24 mouse cellular contexts compared by ENCODE assay signal in genomic region chr8:70467907-70468306, GRCm38 (mm10). TPM values are rescaled to one million over a fixed set of nuclear protein-coding genes. Genes with fewer than 3 reads are reported as not detected.
DNase-seq lines count a peak whose midpoint lies in the region; ATAC-seq and TF ChIP-seq lines count a peak whose summit lies in the region.
"Had no signal": no experiment of that assay in that cellular context is flagged by ENCODE, and none has a peak within 500 bp of the region (broad histone marks: within the 10 kb centered on the region; RNA-seq: fewer than 3 reads in every experiment).

No protein-coding gene starts in this region.

- H3K4me3 ChIP-seq in gastrocnemius, adult 2 months, result peak overlapping the region; percentile 58
- no peak overlapping the region for H3K4me3 ChIP-seq in heart, embryonic 11.5 days (ENCODE audit: low read depth, low read length)
- H3K4me3 ChIP-seq in layer of hippocampus, adult 2 months, result no peak overlapping the region
- no peak overlapping the region for H3K4me3 ChIP-seq in lung, embryonic 16.5 days (ENCODE audit: low read length)
- no peak overlapping the region for H3K4me3 ChIP-seq in lung, postnatal 0 days (ENCODE audit: low read depth, low read length)
- H3K4me3 ChIP-seq: embryonic facial prominence, embryonic 12.5 days; forebrain, embryonic 12.5 days; hindbrain, embryonic 12.5 days had no signal

- no peak overlapping the region for H3K4me2 ChIP-seq in heart, embryonic 11.5 days
- H3K4me2 ChIP-seq in lung, embryonic 16.5 days (ENCODE audit: low read depth, low read length), result no peak overlapping the region
- H3K4me2 ChIP-seq in lung, postnatal 0 days (replicated peaks; ENCODE audit: low read depth, low read length), result no peak overlapping the region
- H3K4me2 ChIP-seq: embryonic facial prominence, embryonic 12.5 days; forebrain, embryonic 12.5 days; hindbrain, embryonic 12.5 days had no signal

- no peak overlapping the region for H3K9ac ChIP-seq in heart, embryonic 11.5 days (ENCODE audit: low read depth, low read length)
- peak overlapping the region; percentile 33; the same call in 1 of the 2 replicates for H3K9ac ChIP-seq in lung, embryonic 16.5 days (ENCODE audit: low read length)
- no peak overlapping the region for H3K9ac ChIP-seq in lung, postnatal 0 days (replicated peaks; ENCODE audit: low read depth)
- H3K9ac ChIP-seq: embryonic facial prominence, embryonic 12.5 days; forebrain, embryonic 12.5 days; hindbrain, embryonic 12.5 days had no signal

- TF ChIP-seq CTCF in gastrocnemius, adult 2 months (IDR thresholded peaks at IDR 0.05), result no peak
- TF ChIP-seq CTCF in layer of hippocampus, adult 2 months (conservative IDR thresholded peaks at IDR 0.05), result no peak
- TF ChIP-seq CTCF in lung, postnatal 0 days (IDR thresholded peaks at IDR 0.05), result no peak

- peak overlapping the region; percentile 79 for H3K27ac ChIP-seq in gastrocnemius, adult 2 months
- no peak overlapping the region for H3K27ac ChIP-seq in heart, embryonic 11.5 days (ENCODE audit: low read depth, low read length)
- H3K27ac ChIP-seq in layer of hippocampus, adult 2 months, result peak overlapping the region; percentile 93; the same call in 1 of the 2 replicates
- H3K27ac ChIP-seq in lung, embryonic 16.5 days (ENCODE audit: low read length), result no peak overlapping the region
- no peak overlapping the region for H3K27ac ChIP-seq in lung, postnatal 0 days (ENCODE audit: low read length)
- H3K27ac ChIP-seq: forebrain, embryonic 12.5 days; hindbrain, embryonic 12.5 days had no signal

- H3K9me3 ChIP-seq in heart, embryonic 11.5 days (replicated peaks; ENCODE audit: control insufficient read depth, low read length), result no peaks in the 10 kb centered on the region
- H3K9me3 ChIP-seq in lung, embryonic 16.5 days (ENCODE audit: control insufficient read depth, low read length), result no peaks in the 10 kb centered on the region
- H3K9me3 ChIP-seq in lung, postnatal 0 days (ENCODE audit: low read length), result no peaks in the 10 kb centered on the region
- H3K9me3 ChIP-seq: embryonic facial prominence, embryonic 12.5 days; forebrain, embryonic 12.5 days; hindbrain, embryonic 12.5 days had no signal

- H3K27me3 ChIP-seq in heart, embryonic 11.5 days (ENCODE audit: control insufficient read depth, insufficient read depth, low read length), result no peaks in the 10 kb centered on the region
- no peaks in the 10 kb centered on the region for H3K27me3 ChIP-seq in lung, embryonic 16.5 days (ENCODE audit: control insufficient read depth, insufficient read depth, low read depth, low read length)
- H3K27me3 ChIP-seq in lung, postnatal 0 days (replicated peaks; ENCODE audit: insufficient read depth, low read length), result no peaks in the 10 kb centered on the region
- H3K27me3 ChIP-seq: embryonic facial prominence, embryonic 12.5 days; forebrain, embryonic 12.5 days; hindbrain, embryonic 12.5 days had no signal

- peak; percentile 58 for DNase-seq in gastrocnemius, adult 2 months
- DNase-seq in gastrocnemius, postnatal 4 days (ENCODE audit: low spot score in 2 of 2), result no peak
- DNase-seq in heart, adult 9 months (ENCODE audit: low spot score in 2 of 2), result no peak
- DNase-seq in layer of hippocampus, adult 2 months (ENCODE audit: low spot score in 2 of 2), result no peak
- no peak for DNase-seq in layer of hippocampus, adult 9-11 months
- DNase-seq in lung, postnatal 0 days (ENCODE audit: low spot score), result no peak
- DNase-seq: adrenal gland, postnatal 10 days; cerebellum, adult 11 months; cerebellum, adult 8-10 months; cerebellum, postnatal 14 days; embryo, embryonic 11 days; heart, postnatal 4 days had no signal

- H3K36me3 ChIP-seq in heart, embryonic 11.5 days (ENCODE audit: control insufficient read depth, insufficient read depth, low read length), result no peaks in the 10 kb centered on the region
- peaks cover 7% of the 10 kb centered on the region; the same call in 1 of the 2 replicates for H3K36me3 ChIP-seq in lung, embryonic 16.5 days (ENCODE audit: control insufficient read depth, insufficient read depth, low read length)
- no peaks in the 10 kb centered on the region for H3K36me3 ChIP-seq in lung, postnatal 0 days (ENCODE audit: insufficient read depth, low read length)
- H3K36me3 ChIP-seq: forebrain, embryonic 12.5 days had no signal

- no peak for TF ChIP-seq EP300 in lung, postnatal 0 days (IDR thresholded peaks at IDR 0.05)

- ATAC-seq in heart, embryonic 11.5 days (replicated peaks; ENCODE audit: insufficient number of reproducible peaks, low FRiP score, low TSS enrichment), result peak; percentile 20; the same call in 1 of the 2 replicates
- no peak for ATAC-seq in lung, embryonic 16.5 days (ENCODE audit: low read depth)
- ATAC-seq in lung, postnatal 0 days, result no peak
- ATAC-seq: forebrain, embryonic 16.5 days; hindbrain, embryonic 16.5 days; inflammation-experienced regulatory T-cells, adult 6 months had no signal

- WGBS in heart, embryonic 11.5 days (ENCODE audit: insufficient replicate concordance), result 50% methylated on average over 1 of the region's 1 CpGs
- 36% methylated on average over 1 of the region's 1 CpGs for WGBS in lung, embryonic 16.5 days
- 16% methylated on average over 1 of the region's 1 CpGs for WGBS in lung, postnatal 0 days

- peaks cover 42% of the 10 kb centered on the region for H3K4me1 ChIP-seq in heart, embryonic 11.5 days (ENCODE audit: control insufficient read depth, insufficient read depth, low read length)
- H3K4me1 ChIP-seq in lung, embryonic 16.5 days (replicated peaks; ENCODE audit: control insufficient read depth, insufficient read depth, low read length), result peaks cover 34% of the 10 kb centered on the region
- H3K4me1 ChIP-seq in lung, postnatal 0 days (ENCODE audit: insufficient read depth, low read depth, low read length), result peaks cover 18% of the 10 kb centered on the region; the same call in 1 of the 2 replicates

- intact Hi-C loops in gastrocnemius, adult 2 months (cut with DNase I), result no loop called here

RNA-seq across cellular contexts. Expression of gene Klhl26, which starts 8.9 kb away (rescaled TPM):
- 1 to 10 TPM; 6.7 to 8.5 TPM for total RNA-seq in gastrocnemius, adult 2 months (2021)
- 1 to 10 TPM; 8.1 to 10.0 TPM for total RNA-seq in gastrocnemius, postnatal 4 days (2021)
- 9.2 and 10.1 TPM in 2 replicates for polyA plus RNA-seq in heart, embryonic 11.5 days (2014; fragmentation: Nextera tagmentation; extraction: Ambion mirVana)
- 10 to 100 TPM; 56.8 to 60.2 TPM for total RNA-seq in layer of hippocampus, adult 2 months (2021)
- 28.8 and 29.4 TPM in 2 replicates for polyA plus RNA-seq in lung, embryonic 16.5 days (2015; fragmentation: Nextera tagmentation; extraction: Ambion mirVana)
- 19.0 and 21.6 TPM in 2 replicates for polyA plus RNA-seq in lung, postnatal 0 days (2015; fragmentation: Nextera tagmentation; extraction: Ambion mirVana)

RNA-seq across cellular contexts. Expression of gene Tmem59l, which starts 19.3 kb away (rescaled TPM):
- not detected for total RNA-seq in gastrocnemius, adult 2 months (2021)
- total RNA-seq in gastrocnemius, postnatal 4 days (2021), result not detected
- polyA plus RNA-seq in heart, embryonic 11.5 days (2014; fragmentation: Nextera tagmentation; extraction: Ambion mirVana), result 0.44 and 0.86 TPM in 2 replicates
- total RNA-seq in layer of hippocampus, adult 2 months (2021), result 100 to 1,000 TPM; 321 to 339 TPM
- polyA plus RNA-seq in lung, embryonic 16.5 days (2015; fragmentation: Nextera tagmentation; extraction: Ambion mirVana), result 5.6 and 7.0 TPM in 2 replicates
- polyA plus RNA-seq in lung, postnatal 0 days (2015; fragmentation: Nextera tagmentation; extraction: Ambion mirVana), result 4.1 and 5.2 TPM in 2 replicates
- total RNA-seq: common myeloid progenitor, adult 5-6 weeks; gastrocnemius, postnatal 14 days; granulocyte monocyte progenitor cell, adult 5-6 weeks; heart, postnatal 4 days; MEL had no signal

RNA-seq across cellular contexts. Expression of gene Crlf1, which starts 25.1 kb away (rescaled TPM):
- 1 to 10 TPM; 2.5 to 3.2 TPM for total RNA-seq in gastrocnemius, adult 2 months (2021)
- 1 to 10 TPM; 3.7 to 4.7 TPM for total RNA-seq in gastrocnemius, postnatal 4 days (2021)
- 0.80 and 3.8 TPM in 2 replicates for polyA plus RNA-seq in heart, embryonic 11.5 days (2014; fragmentation: Nextera tagmentation; extraction: Ambion mirVana)
- total RNA-seq in layer of hippocampus, adult 2 months (2021), result 10 to 100 TPM; 44.5 to 47.1 TPM
- polyA plus RNA-seq in lung, embryonic 16.5 days (2015; fragmentation: Nextera tagmentation; extraction: Ambion mirVana), result 166 and 169 TPM in 2 replicates
- 98.7 and 112 TPM in 2 replicates for polyA plus RNA-seq in lung, postnatal 0 days (2015; fragmentation: Nextera tagmentation; extraction: Ambion mirVana)
- total RNA-seq: common myeloid progenitor, adult 5-6 weeks; granulocyte monocyte progenitor cell, adult 5-6 weeks had no signal
- polyA plus RNA-seq: inflammation-experienced regulatory T-cells, adult 6 months had no signal

RNA-seq across cellular contexts. Expression of gene Crtc1, which starts 28.5 kb away (rescaled TPM):
- total RNA-seq in gastrocnemius, adult 2 months (2021), result 1 to 10 TPM; 8.9 to 9.5 TPM
- total RNA-seq in gastrocnemius, postnatal 4 days (2021), result 10 to 100 TPM; 16.4 to 20.8 TPM
- polyA plus RNA-seq in heart, embryonic 11.5 days (2014; fragmentation: Nextera tagmentation; extraction: Ambion mirVana), result 11.6 and 13.5 TPM in 2 replicates
- total RNA-seq in layer of hippocampus, adult 2 months (2021), result 100 to 1,000 TPM; 191 to 208 TPM
- polyA plus RNA-seq in lung, embryonic 16.5 days (2015; fragmentation: Nextera tagmentation; extraction: Ambion mirVana), result 13.9 and 15.4 TPM in 2 replicates
- polyA plus RNA-seq in lung, postnatal 0 days (2015; fragmentation: Nextera tagmentation; extraction: Ambion mirVana), result 5.1 and 7.0 TPM in 2 replicates

RNA-seq across cellular contexts. Expression of gene Rex1bd, which starts 38.6 kb away (rescaled TPM):
- 100 to 1,000 TPM; 146 to 148 TPM for total RNA-seq in gastrocnemius, adult 2 months (2021)
- total RNA-seq in gastrocnemius, postnatal 4 days (2021), result 100 to 1,000 TPM; 118 to 119 TPM
- polyA plus RNA-seq in heart, embryonic 11.5 days (2014; fragmentation: Nextera tagmentation; extraction: Ambion mirVana), result 109 and 124 TPM in 2 replicates
- total RNA-seq in layer of hippocampus, adult 2 months (2021), result 10 to 100 TPM; 93.9 to 98.1 TPM
- polyA plus RNA-seq in lung, embryonic 16.5 days (2015; fragmentation: Nextera tagmentation; extraction: Ambion mirVana), result 125 and 133 TPM in 2 replicates
- 103 and 117 TPM in 2 replicates for polyA plus RNA-seq in lung, postnatal 0 days (2015; fragmentation: Nextera tagmentation; extraction: Ambion mirVana)

Comparison
In these comparisons a context has a peak if more than half of its experiments do, and no peak if none do; other contexts are left out.
1. H3K27ac ChIP-seq: peak in gastrocnemius, adult 2 months (single experiment) and layer of hippocampus, adult 2 months (single experiment); none in heart, embryonic 11.5 days (single experiment), lung, embryonic 16.5 days (single experiment) and lung, postnatal 0 days (single experiment).
2. RNA of gene Klhl26, which starts 8.9 kb away (total RNA-seq): 56.8 to 60.2 TPM in layer of hippocampus, adult 2 months; 8.1 to 10.0 TPM in gastrocnemius, postnatal 4 days and 6.7 to 8.5 TPM in gastrocnemius, adult 2 months; every median in the first group is over 4 times any median in the second.
3. RNA of gene Tmem59l, which starts 19.3 kb away (total RNA-seq): 321 to 339 TPM in layer of hippocampus, adult 2 months; not detected in gastrocnemius, postnatal 4 days and not detected in gastrocnemius, adult 2 months; every median in the first group is over 100 times any median in the second.
4. RNA of gene Crlf1, which starts 25.1 kb away (total RNA-seq): 44.5 to 47.1 TPM in layer of hippocampus, adult 2 months; 3.7 to 4.7 TPM in gastrocnemius, postnatal 4 days and 2.5 to 3.2 TPM in gastrocnemius, adult 2 months; every median in the first group is over 4 times any median in the second.